Mouse (Mus musculus) testis, adult 2 months (tissue): ENCODE results near the gene Helz.
"Not testable (repeated sequence)": the region's sequence is repeated elsewhere in the genome, so short reads cannot be mapped to it uniquely, and the experiment has no call there.

Experiments used
- CTCF ChIP-seq: fragments of 200-500 bp; IDR thresholded peaks from 2 replicates; pipeline ENCODE4 v1.5.1; 2012; ENCODE audit warnings: low read depth, mild to moderate bottlenecking, inconsistent platforms, low read length, moderate library complexity; ENCODE audit not compliant: control insufficient read depth, insufficient read depth, insufficient replicate concordance
- POLR2A ChIP-seq: fragments of 200-500 bp; IDR thresholded peaks from 2 replicates; pipeline ENCODE4 v1.6.1; 2012; ENCODE audit warnings: low read depth, mild to moderate bottlenecking, inconsistent platforms, low read length, moderate library complexity; ENCODE audit not compliant: control insufficient read depth

DNA sequence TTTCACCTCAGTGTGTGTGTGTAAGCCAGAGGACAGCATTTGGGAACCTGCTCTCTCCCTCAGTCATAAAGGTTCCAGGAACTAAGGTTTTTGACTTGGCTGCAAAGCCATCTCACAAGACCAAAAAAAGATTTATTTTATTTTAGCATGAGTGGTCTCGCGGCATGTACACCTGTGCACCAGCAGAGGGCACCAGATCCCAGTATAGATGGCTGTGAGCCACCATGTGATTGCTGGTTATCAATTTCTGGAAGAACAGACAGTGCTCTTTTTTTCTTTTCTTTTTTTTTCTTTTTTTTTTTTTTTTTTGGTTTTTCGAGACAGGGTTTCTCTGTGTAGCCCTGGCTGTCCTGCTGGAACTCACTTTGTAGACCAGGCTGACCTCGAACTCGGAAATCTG is 35.8 kb upstream of the Helz start:
- TF ChIP-seq POLR2A, result not testable (repeated sequence)
- TF ChIP-seq CTCF, result peak; percentile 67; the same call in 1 of the 2 replicates
